Mouse (Mus musculus): ENCODE data around the gene Slc25a29.

Gene Slc25a29

GRCm38 (mm10) chr12:108834337-108834736, 1.3 kb downstream of the Slc25a29 start:
- no peak for DNase-seq (ENCODE audit: low spot score in 2 of 2)

GRCm38 (mm10) chr12:108833408-108833807, 2.3 kb downstream of the Slc25a29 start:
- no peak for DNase-seq (ENCODE audit: low spot score in 2 of 2)

- no peak for DNase-seq (ENCODE audit: low spot score in 2 of 2)
Observed at GRCm38 (mm10) chr12:108832851-108833250, 2.8 kb downstream of the Slc25a29 start.

- DNase-seq (ENCODE audit: low spot score in 2 of 2), result no peak
Observed at GRCm38 (mm10) chr12:108831966-108832643, 3.6 kb downstream of the Slc25a29 start.

GRCm38 (mm10) chr12:108830358-108830757, 5.3 kb downstream of the Slc25a29 start:
- DNase-seq (ENCODE audit: low spot score in 2 of 2), result no peak

DNA sequence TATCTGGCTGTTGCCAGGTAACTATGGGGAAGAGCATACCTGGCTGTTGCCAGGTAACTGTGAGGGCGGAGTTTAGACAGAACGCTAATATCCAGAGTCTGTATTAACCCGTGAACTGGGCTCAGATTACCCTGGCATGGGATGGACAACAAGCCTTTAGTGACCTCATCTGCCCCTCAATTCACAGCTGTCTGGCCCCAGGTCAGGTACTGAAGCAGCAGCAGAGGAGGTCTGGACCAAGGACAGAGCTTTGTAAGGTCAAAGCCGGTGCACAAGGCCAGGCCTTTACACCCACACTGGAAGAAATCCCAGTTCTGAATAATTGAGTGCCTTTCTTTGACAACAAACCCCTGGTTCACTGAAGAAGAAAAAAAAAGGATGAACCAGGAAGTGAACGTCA, 6.0 kb downstream of the Slc25a29 start:
- DNase-seq (ENCODE audit: low spot score in 2 of 2), result no peak

- no peak for DNase-seq (ENCODE audit: low spot score in 2 of 2)
Observed at GRCm38 (mm10) chr12:108827641-108828040, 8.0 kb downstream of the Slc25a29 start.

GRCm38 (mm10) chr12:108826958-108827535, 8.6 kb downstream of the Slc25a29 start:
- peak in 1 of 2 experiments; percentile 17 for DNase-seq (ENCODE audit: low spot score in 2 of 2)

GRCm38 (mm10) chr12:108826282-108826957, 9.3 kb downstream of the Slc25a29 start:
- no peak for DNase-seq (ENCODE audit: low spot score in 2 of 2)

GRCm38 (mm10) chr12:108825561-108826224, 10.0 kb downstream of the Slc25a29 start:
- peak in 1 of 2 experiments; percentile 5 for DNase-seq (ENCODE audit: low spot score in 2 of 2)

- peak in 1 of 2 experiments; percentile 3 for DNase-seq (ENCODE audit: low spot score in 2 of 2)
Observed at GRCm38 (mm10) chr12:108824225-108824874, 11.3 kb downstream of the Slc25a29 start.

GRCm38 (mm10) chr12:108823036-108823435, 12.6 kb downstream of the Slc25a29 start:
- DNase-seq (ENCODE audit: low spot score in 2 of 2), result no peak

DNA sequence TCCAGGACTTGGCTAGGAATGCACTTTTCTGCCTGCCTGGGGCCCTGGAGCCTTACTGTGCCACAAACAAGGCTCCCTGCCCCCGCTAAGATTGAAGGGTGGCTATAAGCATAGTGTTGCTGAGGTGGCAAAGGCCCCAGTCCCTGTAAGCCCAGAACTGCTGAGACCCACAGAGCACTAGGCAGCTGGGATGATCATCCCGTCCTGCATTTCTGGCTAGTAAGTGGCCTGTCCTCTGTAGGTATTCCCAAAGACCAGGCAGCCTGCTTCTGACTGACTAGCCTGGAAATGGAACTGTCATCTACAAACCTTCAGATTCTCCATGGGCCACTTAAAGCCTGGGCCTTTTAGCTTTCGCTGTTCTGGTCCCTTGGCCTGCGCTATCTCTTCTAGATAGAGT, 15.2 kb downstream of the Slc25a29 start:
- DNase-seq (ENCODE audit: low spot score in 2 of 2), result no peak

GRCm38 (mm10) chr12:108816569-108816968, 19.1 kb downstream of the Slc25a29 start:
- no peak for DNase-seq (ENCODE audit: low spot score in 2 of 2)

DNA sequence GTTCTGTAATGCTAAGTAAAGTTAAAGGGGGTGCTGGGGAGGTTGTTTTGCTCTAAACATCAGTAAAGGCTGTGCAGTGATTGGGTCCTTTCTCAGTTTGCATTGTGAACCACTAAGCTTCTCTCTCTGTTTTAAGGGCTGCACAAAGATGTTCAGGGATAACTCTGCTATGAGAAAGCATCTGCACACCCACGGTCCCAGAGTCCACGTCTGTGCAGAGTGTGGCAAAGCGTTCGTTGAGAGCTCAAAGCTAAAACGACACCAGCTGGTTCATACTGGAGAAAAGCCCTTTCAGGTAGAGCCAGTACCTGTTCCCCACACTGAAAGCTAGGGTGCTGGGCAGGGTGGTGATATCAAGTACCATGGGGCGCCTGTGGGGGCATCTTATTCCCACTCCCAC, 21.2 kb downstream of the Slc25a29 start:
- no peak for DNase-seq (ENCODE audit: low spot score in 2 of 2)

- no peak for DNase-seq (ENCODE audit: low spot score in 2 of 2)
Observed at GRCm38 (mm10) chr12:108812463-108812862, 23.2 kb downstream of the Slc25a29 start.

GRCm38 (mm10) chr12:108811133-108811532, 24.6 kb downstream of the Slc25a29 start:
- no peak for DNase-seq (ENCODE audit: low spot score in 2 of 2)

DNA sequence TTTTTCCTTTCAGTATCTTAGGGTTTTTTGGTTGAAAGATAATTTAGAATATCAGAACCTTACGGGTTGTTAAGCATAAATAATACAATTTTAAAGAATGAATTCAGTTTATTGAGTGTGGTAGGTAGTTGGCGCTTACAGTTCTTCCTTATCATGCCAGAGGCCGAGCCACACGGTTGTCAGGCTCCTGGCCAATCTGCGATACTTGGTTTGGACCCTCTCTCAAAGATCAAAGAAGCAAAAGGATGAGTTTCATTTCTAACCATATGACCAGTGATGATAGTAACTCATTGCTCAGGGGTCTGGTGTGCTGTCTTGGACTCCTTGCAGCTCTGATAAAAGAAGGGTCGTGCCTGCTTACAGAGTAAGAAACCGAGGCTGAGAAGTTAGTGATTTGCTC, 25.4 kb downstream of the Slc25a29 start:
- DNase-seq (ENCODE audit: low spot score in 2 of 2), result no peak

DNA sequence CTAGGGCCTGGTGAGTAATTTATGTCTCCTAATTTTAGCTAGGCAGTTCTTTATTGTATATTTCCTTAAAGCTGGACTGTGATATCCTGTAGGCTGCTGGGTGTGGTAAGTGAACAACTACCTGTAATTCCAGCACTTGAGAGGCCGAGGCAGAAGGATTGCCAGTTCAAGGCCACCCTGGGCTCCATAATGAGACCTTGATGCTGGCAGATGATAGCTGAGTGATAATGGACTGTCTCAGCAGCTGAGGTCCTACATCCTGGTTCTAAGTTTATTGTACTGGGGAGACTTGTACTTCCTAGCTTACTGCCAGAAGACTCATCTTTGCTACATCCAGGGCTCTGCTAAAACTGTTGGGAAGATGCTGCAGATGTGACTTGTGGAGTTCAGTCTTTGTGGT, 25.9 kb downstream of the Slc25a29 start:
- no peak for DNase-seq (ENCODE audit: low spot score in 2 of 2)

GRCm38 (mm10) chr12:108808465-108808864, 27.2 kb downstream of the Slc25a29 start:
- no peak for DNase-seq (ENCODE audit: low spot score in 2 of 2)

- no peak for DNase-seq (ENCODE audit: low spot score in 2 of 2)
Observed at GRCm38 (mm10) chr12:108804388-108804787, 31.3 kb downstream of the Slc25a29 start.

DNA sequence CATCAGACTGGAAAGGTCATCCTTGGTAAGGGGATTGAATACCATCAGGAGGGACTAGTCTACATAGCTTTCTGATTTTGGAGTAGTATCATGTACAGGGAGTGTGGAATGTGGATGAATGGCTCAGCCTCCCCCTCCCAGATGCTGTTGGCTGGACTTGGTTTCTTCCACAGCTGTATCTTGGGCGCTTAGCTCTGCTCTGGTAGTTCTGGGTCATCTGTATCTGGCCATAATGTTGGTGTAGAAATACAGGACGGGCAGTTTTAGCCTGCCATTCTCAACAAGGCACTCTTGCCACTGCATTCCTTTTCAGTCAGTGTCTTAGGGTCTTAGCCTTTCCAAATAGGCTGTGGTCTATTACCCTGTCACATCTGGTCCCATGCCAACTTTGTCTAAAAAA, 34.1 kb downstream of the Slc25a29 start:
- no peak for DNase-seq (ENCODE audit: low spot score in 2 of 2)
